Mouse (Mus musculus): ENCODE measurements around the gene Gm4724. TPM values are rescaled to one million over a fixed set of nuclear protein-coding genes. Genes with fewer than 3 reads are reported as not detected.

Gm4724 gene
- total RNA-seq (2023): 2.1 to 2.7 TPM in 2 of 4 replicates, not detected in the others

DNA sequence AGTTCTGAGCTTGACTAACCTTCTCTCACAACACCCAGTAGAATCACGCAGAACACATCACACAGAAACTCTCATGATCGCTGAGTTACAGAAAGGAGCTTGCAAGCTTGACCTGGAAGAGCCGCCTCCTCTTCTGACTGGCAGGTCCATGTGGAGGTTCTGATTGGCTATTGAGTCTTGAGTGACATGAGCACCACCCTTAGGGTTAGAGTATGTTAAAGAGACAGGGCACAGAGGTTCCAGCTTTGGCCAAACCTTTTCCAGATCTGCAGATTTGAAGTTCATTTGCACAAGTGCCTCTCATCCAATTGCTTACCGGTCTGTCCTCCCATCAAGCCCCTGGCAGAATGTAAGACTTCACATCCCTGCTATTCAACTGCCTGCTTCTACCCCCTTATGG, at the start of gene Gm4724:
Gene Gm4724 (minus strand): TSS at position 101 of the 400 bp plus-strand sequence.

DNA sequence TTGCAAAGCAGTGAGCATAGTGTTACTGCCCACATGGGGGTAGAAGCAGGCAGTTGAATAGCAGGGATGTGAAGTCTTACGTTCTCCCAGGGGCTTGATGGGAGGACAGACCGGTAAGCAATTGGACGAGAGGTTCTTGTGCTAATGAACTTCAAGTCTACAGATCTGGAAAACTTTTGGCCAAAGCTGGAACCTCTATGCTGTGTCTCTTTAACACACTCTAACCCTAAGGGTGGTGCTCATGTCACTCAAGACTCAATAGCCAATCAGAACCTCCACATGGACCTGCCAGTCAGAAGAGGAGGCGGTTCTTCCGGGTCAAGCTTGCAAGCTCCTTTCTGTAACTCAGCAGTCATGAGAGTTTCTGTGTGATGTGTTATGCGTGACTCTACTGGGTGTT, 34.1 kb upstream of the Gm4724 start, which contains the start of gene Zfp965:
Gene Zfp965 (plus strand): TSS at position 301 of the 400 bp plus-strand sequence.

Other genes starting within 250 kb of the Gm4724 start
- gene Gm14391, start 228.9 kb downstream of the Gm4724 start, total RNA-seq (2023): 8.1 to 11.8 TPM (median 11.5 TPM) in 4 replicates
- gene Gm14440, start 160.7 kb downstream of the Gm4724 start, total RNA-seq (2023): 1.3 to 2.8 TPM in 2 of 4 replicates, not detected in the others
- gene Gm4631, start 97.6 kb downstream of the Gm4724 start, total RNA-seq (2023): 5.7 to 6.4 TPM (median 6.3 TPM) in 4 replicates
- gene Zfp968, start 63.4 kb downstream of the Gm4724 start, total RNA-seq (2023): 0.92 to 2.3 TPM (median 1.5 TPM) in 3 of 4 replicates, not detected in the other
- gene Zfp965, start 34.2 kb upstream of the Gm4724 start, total RNA-seq (2023): 1.2 to 4.4 TPM (median 3.5 TPM) in 4 replicates
- gene Gm11007, start 208.2 kb upstream of the Gm4724 start, total RNA-seq (2023): not detected in 4 replicates